20 mouse cellular contexts compared by ENCODE assay signal in the genomic region with DNA sequence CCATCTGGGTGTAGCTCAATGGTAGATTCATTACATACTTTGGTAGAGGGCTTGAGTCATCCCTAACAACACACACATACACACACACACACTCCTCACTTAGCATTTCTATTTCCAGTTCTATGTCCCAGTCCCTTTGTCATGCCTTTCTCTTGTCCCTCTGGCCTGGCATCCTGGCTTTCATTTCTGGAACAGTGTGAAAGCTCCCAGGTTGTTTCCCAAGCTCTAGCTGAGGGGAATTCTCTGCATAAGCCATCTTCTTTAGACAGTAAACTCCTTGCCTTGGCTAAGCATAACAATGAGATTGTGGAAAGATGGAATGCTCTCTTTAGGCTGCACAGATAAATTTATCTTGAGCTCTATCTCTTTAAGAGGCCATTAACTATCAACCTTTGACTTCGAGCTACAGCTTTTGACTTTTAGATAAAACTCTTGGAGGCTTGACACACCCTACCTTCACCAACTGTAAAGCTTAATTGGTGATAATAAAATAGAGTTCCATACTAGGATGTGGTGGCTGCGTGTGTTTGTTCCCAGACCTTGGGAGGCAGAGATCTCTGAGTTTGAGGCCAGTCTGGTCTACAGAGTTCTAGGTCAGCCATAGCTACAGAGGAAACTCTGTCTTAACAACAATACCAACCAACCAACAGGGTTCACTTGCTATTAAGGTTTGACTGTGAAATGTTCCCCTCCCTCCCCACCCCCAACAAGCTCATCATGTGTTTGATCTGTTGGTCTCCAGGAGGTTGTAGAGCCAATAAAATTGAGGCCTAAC. TPM values are rescaled to one million over a fixed set of nuclear protein-coding genes. Genes with fewer than 3 reads are reported as not detected.
DNase-seq lines count a peak whose midpoint lies in the region; ATAC-seq and TF ChIP-seq lines count a peak whose summit lies in the region.
"Had no signal": no experiment of that assay in that cellular context is flagged by ENCODE, and none has a peak within 500 bp of the region (broad histone marks: within the 10 kb centered on the region; RNA-seq: fewer than 3 reads in every experiment).

No protein-coding gene starts in this region.

- peak overlapping the region; percentile 72 for H3K27ac ChIP-seq in forebrain, embryonic 10.5 days
- H3K27ac ChIP-seq in forebrain, embryonic 11.5 days (ENCODE audit: low read depth, low read length): no peak overlapping the region
- H3K27ac ChIP-seq in neural tube, embryonic 11.5 days (ENCODE audit: low read depth, low read length): peak overlapping the region; percentile 80
- H3K27ac ChIP-seq in liver, embryonic 13.5 days: peak overlapping the region; percentile 81
- H3K27ac ChIP-seq: embryonic facial prominence, embryonic 15.5 days; kidney, embryonic 15.5 days had no signal

- no peak overlapping the region for H3K9ac ChIP-seq in forebrain, embryonic 11.5 days (ENCODE audit: low read length)
- H3K9ac ChIP-seq in neural tube, embryonic 11.5 days (ENCODE audit: low read length): no peak overlapping the region
- 0 out of 2 replicates have a peak overlapping the region, but pooled peaks have one; percentile 27 for H3K9ac ChIP-seq in liver, embryonic 13.5 days
- H3K9ac ChIP-seq: embryonic facial prominence, embryonic 15.5 days; kidney, embryonic 15.5 days had no signal

- peaks cover 15% of the 10 kb centered on the region for H3K4me1 ChIP-seq in forebrain, embryonic 10.5 days
- no peaks in the 10 kb centered on the region for H3K4me1 ChIP-seq in forebrain, embryonic 11.5 days (replicated peaks; ENCODE audit: control insufficient read depth, insufficient read depth, low read length)
- H3K4me1 ChIP-seq in neural tube, embryonic 11.5 days (ENCODE audit: control insufficient read depth, insufficient read depth, low read length): no peaks in the 10 kb centered on the region
- peaks cover 60% of the 10 kb centered on the region for H3K4me1 ChIP-seq in liver, embryonic 13.5 days (replicated peaks)
- no peaks in the 10 kb centered on the region for H3K4me1 ChIP-seq in lung, adult 2 months (ENCODE audit: control insufficient read depth, insufficient read depth, low read length)
- H3K4me1 ChIP-seq: embryonic facial prominence, embryonic 15.5 days; kidney, embryonic 15.5 days had no signal

- no peaks in the 10 kb centered on the region for H3K36me3 ChIP-seq in forebrain, embryonic 10.5 days (replicated peaks)
- no peaks in the 10 kb centered on the region for H3K36me3 ChIP-seq in forebrain, embryonic 11.5 days (ENCODE audit: control insufficient read depth, insufficient read depth, low read length)
- no peaks in the 10 kb centered on the region for H3K36me3 ChIP-seq in neural tube, embryonic 11.5 days (ENCODE audit: control insufficient read depth, insufficient read depth, low read length)
- no peaks in the 10 kb centered on the region for H3K36me3 ChIP-seq in liver, embryonic 13.5 days
- H3K36me3 ChIP-seq: embryonic facial prominence, embryonic 15.5 days; kidney, embryonic 15.5 days had no signal

- no peak for DNase-seq in forebrain, embryonic 10.5 days (ENCODE audit: extremely low spot score, low spot score)
- DNase-seq in forebrain, embryonic 11.5 days (ENCODE audit: low spot score): no peak
- no peak for DNase-seq in neural tube, embryonic 11.5 days (ENCODE audit: low spot score)
- no peak for DNase-seq in neural tube, embryonic 10.5 days (ENCODE audit: extremely low spot score, low spot score)
- no peak for DNase-seq in liver, embryonic 13.5 days
- no peak for DNase-seq in lung, adult 2 months
- no peak for DNase-seq in urinary bladder, postnatal 25 days (ENCODE audit: low spot score)
- DNase-seq: cerebellum, postnatal 10 days; heart, postnatal 14 days; lung, postnatal 14 days; thymus, postnatal 14 days had no signal

- H3K27me3 ChIP-seq in forebrain, embryonic 10.5 days (ENCODE audit: poor library complexity, severe bottlenecking): 0 out of 2 replicates have a peak, but pooled peaks cover 2% of the 10 kb centered on the region
- no peaks in the 10 kb centered on the region for H3K27me3 ChIP-seq in forebrain, embryonic 11.5 days (ENCODE audit: control insufficient read depth, insufficient read depth, low read length)
- no peaks in the 10 kb centered on the region for H3K27me3 ChIP-seq in neural tube, embryonic 11.5 days (ENCODE audit: control insufficient read depth, insufficient read depth, low read length)
- H3K27me3 ChIP-seq in liver, embryonic 13.5 days: peaks cover 2% of the 10 kb centered on the region; the same call in 1 of the 2 replicates
- H3K27me3 ChIP-seq: embryonic facial prominence, embryonic 15.5 days; kidney, embryonic 15.5 days had no signal

- H3K4me3 ChIP-seq in forebrain, embryonic 10.5 days: no peak overlapping the region
- no peak overlapping the region for H3K4me3 ChIP-seq in forebrain, embryonic 11.5 days (ENCODE audit: low read depth, low read length)
- no peak overlapping the region for H3K4me3 ChIP-seq in neural tube, embryonic 11.5 days (ENCODE audit: low read depth, low read length)
- no peak overlapping the region for H3K4me3 ChIP-seq in liver, embryonic 13.5 days (replicated peaks)
- H3K4me3 ChIP-seq in lung, adult 2 months (replicated peaks; ENCODE audit: extremely low read depth, low read depth, low read length): no peak overlapping the region
- H3K4me3 ChIP-seq: embryonic facial prominence, embryonic 15.5 days; kidney, embryonic 15.5 days had no signal

- H3K9me3 ChIP-seq in forebrain, embryonic 10.5 days: no peaks in the 10 kb centered on the region
- no peaks in the 10 kb centered on the region for H3K9me3 ChIP-seq in forebrain, embryonic 11.5 days (ENCODE audit: control insufficient read depth, low read length)
- no peaks in the 10 kb centered on the region for H3K9me3 ChIP-seq in neural tube, embryonic 11.5 days (ENCODE audit: control insufficient read depth, low read length)
- H3K9me3 ChIP-seq in liver, embryonic 13.5 days (replicated peaks): no peaks in the 10 kb centered on the region
- H3K9me3 ChIP-seq: embryonic facial prominence, embryonic 15.5 days; kidney, embryonic 15.5 days had no signal

- ATAC-seq in forebrain, embryonic 11.5 days (replicated peaks; ENCODE audit: low FRiP score): no peak
- ATAC-seq in neural tube, embryonic 11.5 days (ENCODE audit: insufficient read depth, low FRiP score, low TSS enrichment): no peak
- ATAC-seq in liver, embryonic 13.5 days (ENCODE audit: low read depth): peak; percentile 62
- ATAC-seq in monocyte, adult 5-6 weeks (replicated peaks; ENCODE audit: insufficient number of reproducible peaks, low FRiP score, low TSS enrichment, poor library complexity, severe bottlenecking): no peak
- ATAC-seq: activated CD4-positive, CD25-positive, alpha-beta regulatory T cell, adult 4 months; CD4-positive, CD25-positive, alpha-beta regulatory T cell, adult 4 months; forebrain, embryonic 14.5 days had no signal

- TF ChIP-seq CTCF in lung, adult 2 months (IDR thresholded peaks at IDR 0.05; ENCODE audit: insufficient read depth, low read length): no peak

- TF ChIP-seq POLR2A in lung, adult 2 months (IDR thresholded peaks at IDR 0.05; ENCODE audit: borderline replicate concordance, extremely low read depth, low read depth, low read length): no peak

- 88% methylated on average over 2 of the region's 2 CpGs for WGBS in forebrain, embryonic 10.5 days
- WGBS in forebrain, embryonic 11.5 days: 79% methylated on average over 2 of the region's 2 CpGs
- WGBS in neural tube, embryonic 11.5 days: 68% methylated on average over 2 of the region's 2 CpGs
- 22% methylated on average over 2 of the region's 2 CpGs for WGBS in liver, embryonic 13.5 days (ENCODE audit: insufficient replicate concordance)
- WGBS in lung, adult 2 months: 77% methylated on average over 2 of the region's 2 CpGs

- H3K4me2 ChIP-seq in forebrain, embryonic 11.5 days (ENCODE audit: low read depth, low read length, severe bottlenecking): no peak overlapping the region
- H3K4me2 ChIP-seq in neural tube, embryonic 11.5 days (ENCODE audit: low read depth): no peak overlapping the region
- H3K4me2 ChIP-seq in liver, embryonic 13.5 days: no peak overlapping the region
- H3K4me2 ChIP-seq: embryonic facial prominence, embryonic 15.5 days; heart, embryonic 11.5 days; kidney, embryonic 15.5 days had no signal

RNA-seq across cellular contexts. Expression of gene Mkrn1, which starts 14.0 kb away (rescaled TPM):
- polyA plus RNA-seq in forebrain, embryonic 10.5 days (2016; fragmentation: Nextera tagmentation; extraction: Ambion mirVana): 62.1 and 65.2 TPM in 2 replicates
- 91.9 and 92.6 TPM in 2 replicates for polyA plus RNA-seq in forebrain, embryonic 11.5 days (2014; fragmentation: Nextera tagmentation; extraction: Ambion mirVana)
- polyA plus RNA-seq in neural tube, embryonic 11.5 days (2014; fragmentation: Nextera tagmentation; extraction: Ambion mirVana): 130 and 145 TPM in 2 replicates
- polyA plus RNA-seq in liver, embryonic 13.5 days (2015; fragmentation: Nextera tagmentation; extraction: Ambion mirVana): 197 and 202 TPM in 2 replicates
- polyA plus RNA-seq in lung, adult 2 months (2012; rRNA removed): 35.8 TPM in 2 replicates
- 163 to 297 TPM (median 214 TPM) in 3 replicates for total RNA-seq in monocyte, adult 5-6 weeks (2017)

RNA-seq across cellular contexts. Expression of gene Rab19, which starts 53.3 kb away (rescaled TPM):
- polyA plus RNA-seq in forebrain, embryonic 10.5 days (2016; fragmentation: Nextera tagmentation; extraction: Ambion mirVana): 0.48 and 0.67 TPM in 2 replicates
- polyA plus RNA-seq in forebrain, embryonic 11.5 days (2014; fragmentation: Nextera tagmentation; extraction: Ambion mirVana): 0.28 and 0.55 TPM in 2 replicates
- 0.19 and 0.26 TPM in 2 replicates for polyA plus RNA-seq in neural tube, embryonic 11.5 days (2014; fragmentation: Nextera tagmentation; extraction: Ambion mirVana)
- 0.18 and 0.27 TPM in 2 replicates for polyA plus RNA-seq in liver, embryonic 13.5 days (2015; fragmentation: Nextera tagmentation; extraction: Ambion mirVana)
- polyA plus RNA-seq in lung, adult 2 months (2012; rRNA removed): 3.6 and 5.2 TPM in 2 replicates
- total RNA-seq in monocyte, adult 5-6 weeks (2017): 28.5 to 54.8 TPM (median 44.2 TPM) in 3 replicates
- total RNA-seq: layer of hippocampus, postnatal 25 days; left cerebral cortex, postnatal 14 days had no signal

RNA-seq across cellular contexts. Expression of gene Slc37a3, which starts 56.8 kb away (rescaled TPM):
- polyA plus RNA-seq in forebrain, embryonic 10.5 days (2016; fragmentation: Nextera tagmentation; extraction: Ambion mirVana): 38.8 and 41.0 TPM in 2 replicates
- 36.7 and 39.4 TPM in 2 replicates for polyA plus RNA-seq in forebrain, embryonic 11.5 days (2014; fragmentation: Nextera tagmentation; extraction: Ambion mirVana)
- polyA plus RNA-seq in neural tube, embryonic 11.5 days (2014; fragmentation: Nextera tagmentation; extraction: Ambion mirVana): 54.1 and 58.8 TPM in 2 replicates
- 6.8 and 8.0 TPM in 2 replicates for polyA plus RNA-seq in liver, embryonic 13.5 days (2015; fragmentation: Nextera tagmentation; extraction: Ambion mirVana)
- polyA plus RNA-seq in lung, adult 2 months (2012; rRNA removed): 13.7 and 21.1 TPM in 2 replicates
- 33.9 to 44.5 TPM (median 42.6 TPM) in 3 replicates for total RNA-seq in monocyte, adult 5-6 weeks (2017)
